Comparison of ENCODE assay signal across 17 mouse cellular contexts in the genomic region with DNA sequence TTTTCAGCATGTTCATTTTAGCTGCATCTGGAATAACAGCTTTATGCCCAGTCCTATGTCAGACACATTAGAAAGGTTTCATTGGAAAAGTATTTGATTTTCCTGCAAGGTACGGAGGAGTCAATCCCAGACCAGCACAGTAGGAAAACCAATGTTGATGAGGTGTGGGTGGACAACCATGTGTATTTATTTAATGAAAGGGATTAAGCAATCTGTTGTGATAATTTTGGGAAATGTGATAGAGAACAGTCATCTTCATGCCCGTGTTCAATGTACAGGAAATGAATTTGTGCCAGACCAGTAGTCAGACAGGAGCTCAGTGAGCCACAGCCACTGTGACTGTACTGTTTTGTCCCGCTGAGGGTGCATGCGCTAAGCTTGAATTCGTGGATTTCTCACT.
"Had no signal": no experiment of that assay in that cellular context is flagged by ENCODE, and none has a peak within 500 bp of the region (broad histone marks: within the 10 kb centered on the region; RNA-seq: fewer than 3 reads in every experiment).

No protein-coding gene starts in this region.

- H3K4me3 ChIP-seq: lung, embryonic 15.5 days; megakaryocyte, embryonic 14.5 days; midbrain, embryonic 13.5 days; midbrain, embryonic 15.5 days; neural tube, embryonic 12.5 days; stomach, embryonic 15.5 days had no signal

- H3K4me1 ChIP-seq: lung, embryonic 15.5 days; midbrain, embryonic 13.5 days; midbrain, embryonic 15.5 days; neural tube, embryonic 12.5 days; stomach, embryonic 15.5 days had no signal

- H3K27me3 ChIP-seq: lung, embryonic 15.5 days; megakaryocyte, embryonic 14.5 days; midbrain, embryonic 13.5 days; midbrain, embryonic 15.5 days; neural tube, embryonic 12.5 days; stomach, embryonic 15.5 days had no signal

- H3K27ac ChIP-seq: lung, embryonic 15.5 days; macrophage; midbrain, embryonic 13.5 days; midbrain, embryonic 15.5 days; neural tube, embryonic 12.5 days; stomach, embryonic 15.5 days; stomach, postnatal 0 days had no signal

- H3K36me3 ChIP-seq: lung, embryonic 15.5 days; midbrain, embryonic 13.5 days; midbrain, embryonic 15.5 days; neural tube, embryonic 12.5 days; stomach, embryonic 15.5 days had no signal

- H3K4me2 ChIP-seq: lung, embryonic 15.5 days; midbrain, embryonic 11.5 days; midbrain, embryonic 13.5 days; midbrain, embryonic 15.5 days; neural tube, embryonic 12.5 days; stomach, embryonic 15.5 days had no signal

- H3K9me3 ChIP-seq: lung, embryonic 15.5 days; megakaryocyte, embryonic 14.5 days; midbrain, embryonic 13.5 days; midbrain, embryonic 15.5 days; neural tube, embryonic 12.5 days; stomach, embryonic 15.5 days had no signal

- H3K9ac ChIP-seq: lung, embryonic 15.5 days; midbrain, embryonic 13.5 days; midbrain, embryonic 15.5 days; neural tube, embryonic 12.5 days; stomach, embryonic 15.5 days had no signal

- ATAC-seq: lung, postnatal 0 days; midbrain, embryonic 13.5 days; midbrain, embryonic 15.5 days had no signal

- DNase-seq: lung, adult 2 months; lung, postnatal 14 days; lung, postnatal 36 days; right cerebral cortex, postnatal 14 days; thymus, adult 2 months; thymus, postnatal 25 days; thymus, postnatal 4 days had no signal
